Mouse (Mus musculus) MEL (cell line): ENCODE measurements around the gene Abca7. TPM values are rescaled to one million over a fixed set of nuclear protein-coding genes. Genes with fewer than 3 reads are reported as not detected.

Source experiments
- DNase-seq: peaks from one replicate; pipeline ENCODE4 v3.0.0; 2011; ENCODE audit warnings: low read depth, low spot score
- H3K27ac ChIP-seq: 2 replicates; pipeline ENCODE4 v1.5.1; 2012; ENCODE audit warnings: low read depth, mild to moderate bottlenecking, control low read depth, low read length, moderate library complexity; ENCODE audit not compliant: control insufficient read depth
- H3K27me3 ChIP-seq, 2 experiments: fragments of 150-350 bp in 1 of 2; sonication (generic) in 1 of 2; 2 replicates each; pipeline ENCODE4 v1.6.1; 2012; ENCODE audit warnings: low read length in 2 of 2, mild to moderate bottlenecking in 2 of 2, improper control_type of control experiment in 1 of 2, moderate library complexity in 1 of 2; ENCODE audit not compliant: insufficient read depth in 2 of 2, control insufficient read depth in 1 of 2
- H3K36me3 ChIP-seq, 2 experiments: 2 replicates each; pipeline ENCODE4 v1.6.1; 2012 to 2014; ENCODE audit warnings: low read length in 2 of 2, improper control_type of control experiment in 1 of 2, inconsistent platforms in 1 of 2, mild to moderate bottlenecking in 1 of 2; ENCODE audit not compliant: insufficient read depth in 2 of 2, control insufficient read depth in 1 of 2
- H3K4me1 ChIP-seq, 2 experiments: fragments of 150-350 bp in 1 of 2; sonication (generic) in 1 of 2; 2 replicates each; pipeline ENCODE4 v1.6.1; 2012; ENCODE audit warnings: low read length in 2 of 2, improper control_type of control experiment in 1 of 2, mild to moderate bottlenecking in 1 of 2; ENCODE audit not compliant: insufficient read depth in 2 of 2, control insufficient read depth in 1 of 2
- H3K4me3 ChIP-seq, 2 experiments: fragments of 150-350 bp in 1 of 2; sonication (generic) in 1 of 2; 2 replicates each; pipeline ENCODE4 v1.5.1; 2012; ENCODE audit warnings: low read depth in 2 of 2, low read length in 2 of 2, mild to moderate bottlenecking in 2 of 2, moderate library complexity in 2 of 2, control low read depth in 1 of 2, improper control_type of control experiment in 1 of 2; ENCODE audit not compliant: control insufficient read depth in 1 of 2, insufficient read depth in 1 of 2
- H3K79me2 ChIP-seq: 2 replicates; pipeline ENCODE4 v1.6.1; 2012; ENCODE audit warnings: mild to moderate bottlenecking, low read length, moderate library complexity; ENCODE audit not compliant: control insufficient read depth, poor library complexity, insufficient read depth
- H3K9ac ChIP-seq: 2 replicates; pipeline ENCODE4 v1.6.1; 2012; ENCODE audit warnings: low read depth, mild to moderate bottlenecking, control low read depth, low read length, moderate library complexity; ENCODE audit not compliant: control insufficient read depth, poor library complexity, severe bottlenecking
- H3K9me3 ChIP-seq: fragments of 150-350 bp; sonication (generic); replicated peaks from 2 replicates; pipeline ENCODE4 v1.6.1; 2012; ENCODE audit warnings: mild to moderate bottlenecking, low read length, improper control_type of control experiment, moderate library complexity; ENCODE audit not compliant: insufficient read depth
- CTCF ChIP-seq, 3 experiments: IDR thresholded peaks in 2 of 3; conservative IDR thresholded peaks in 1 of 3; 2 replicates each; pipeline ENCODE4 v1.5.1; 2011 to 2012; ENCODE audit warnings: low read length in 3 of 3, low read depth in 2 of 3, mild to moderate bottlenecking in 2 of 3, improper control_type of control experiment in 1 of 3, inconsistent platforms in 1 of 3, mixed read lengths in 1 of 3, moderate library complexity in 1 of 3; ENCODE audit not compliant: control insufficient read depth in 1 of 3, insufficient read depth in 1 of 3, poor library complexity in 1 of 3, severe bottlenecking in 1 of 3
- ELF1 ChIP-seq: IDR thresholded peaks from 2 replicates; pipeline ENCODE4 v1.6.1; 2014; ENCODE audit warnings: low read depth, mild to moderate bottlenecking, inconsistent platforms, low read length, improper control_type of control experiment, moderate library complexity
- EP300 ChIP-seq, 2 experiments: IDR thresholded peaks; 2 replicates each; pipeline ENCODE4 v1.6.1; 2011; ENCODE audit warnings: improper control_type of control experiment in 2 of 2, low read length in 2 of 2, low read depth in 1 of 2, mild to moderate bottlenecking in 1 of 2
- ETS1 ChIP-seq: IDR thresholded peaks from 2 replicates; pipeline ENCODE4 v1.6.1; 2012; ENCODE audit warnings: low read depth, mild to moderate bottlenecking, inconsistent platforms, low read length, improper control_type of control experiment, moderate library complexity
- MAFK ChIP-seq: IDR thresholded peaks from 2 replicates; pipeline ENCODE4 v1.6.1; 2011; ENCODE audit warnings: low read depth, mild to moderate bottlenecking, low read length, improper control_type of control experiment, borderline replicate concordance
- MAZ ChIP-seq: IDR thresholded peaks from 2 replicates; pipeline ENCODE4 v1.6.1; 2012; ENCODE audit warnings: low read depth, mild to moderate bottlenecking, inconsistent platforms, low read length, improper control_type of control experiment
- MEF2A ChIP-seq: IDR thresholded peaks from 2 replicates; pipeline ENCODE4 v1.6.1; 2014; ENCODE audit warnings: low read depth, mild to moderate bottlenecking, inconsistent platforms, low read length, improper control_type of control experiment; ENCODE audit not compliant: poor library complexity, insufficient replicate concordance, severe bottlenecking; ENCODE audit errors: extremely low read depth
- MXI1 ChIP-seq: IDR thresholded peaks from 2 replicates; pipeline ENCODE4 v1.6.1; 2011; ENCODE audit warnings: mild to moderate bottlenecking, low read depth, low read length, improper control_type of control experiment
- NRF1 ChIP-seq: IDR thresholded peaks from 2 replicates; pipeline ENCODE4 v1.6.1; 2014; ENCODE audit warnings: low read depth, mild to moderate bottlenecking, inconsistent platforms, low read length, improper control_type of control experiment, moderate library complexity; ENCODE audit not compliant: poor library complexity, insufficient read depth, severe bottlenecking
- SIN3A ChIP-seq: IDR thresholded peaks from 2 replicates; pipeline ENCODE4 v1.6.1; 2012; ENCODE audit warnings: low read length, improper control_type of control experiment, inconsistent platforms
- SMC3 ChIP-seq: IDR thresholded peaks from 2 replicates; pipeline ENCODE4 v1.6.1; 2011; ENCODE audit warnings: low read depth, low read length, improper control_type of control experiment
- TBP ChIP-seq: IDR thresholded peaks from 2 replicates; pipeline ENCODE4 v1.8.0; 2011; ENCODE audit warnings: low read depth, low read length, improper control_type of control experiment
- USF1 ChIP-seq: IDR thresholded peaks from 2 replicates; pipeline ENCODE4 v1.6.1; 2014; ENCODE audit warnings: low read depth, mild to moderate bottlenecking, inconsistent platforms, low read length, improper control_type of control experiment, moderate library complexity
- polyA plus RNA-seq, 2 experiments: library from polyadenylated mRNA; stranded (reverse) in 1 of 2; unstranded in 1 of 2; fragments of >175 nt in 1 of 2; fragments of >200 nt in 1 of 2; gene quantifications; 2 replicates each; pipeline versions ENCODE4 v1.2.1 to v1.2.4; 2012; ENCODE audit warnings: low replicate concordance in 2 of 2, low read depth in 1 of 2; ENCODE audit not compliant: insufficient read length in 2 of 2, insufficient read depth in 1 of 2, missing spikeins in 1 of 2
- total RNA-seq: library from RNA; depleted of rRNA; stranded (reverse); fragments of 300-350 nt; gene quantifications from 2 replicates; pipeline ENCODE4 v1.2.3, GENCODE M21; 2012

Abca7 gene
- total and polyA plus RNA-seq, 3 experiments = 7.7 to 16.8 TPM; not detected in 1

DNA sequence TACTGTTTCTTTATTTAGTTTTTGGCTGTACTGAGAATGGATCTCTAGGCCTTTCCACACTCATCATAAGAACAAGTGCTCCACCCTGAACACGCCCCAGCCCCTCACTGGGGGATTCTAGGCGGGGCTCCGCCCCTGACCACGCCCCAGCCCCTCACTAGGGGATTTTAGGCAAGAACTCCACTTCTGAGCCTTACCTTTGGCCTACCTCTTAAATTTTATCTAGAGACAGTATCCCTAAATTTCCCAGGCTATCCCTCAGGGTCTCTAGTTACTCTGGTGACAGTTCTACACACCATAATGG lies 28.7 kb downstream of the Abca7 start:
- DNase-seq = no peak
- H3K9me3 ChIP-seq = no peaks in the 10 kb centered on the region
- H3K9ac ChIP-seq = no peak overlapping the region
- H3K4me3 ChIP-seq = no peak overlapping the region
- H3K36me3 ChIP-seq = peaks cover 2 to 20% of the 10 kb centered on the region in 2 experiments; a peak in 3 of 4 replicates
- no peaks in the 10 kb centered on the region for H3K79me2 ChIP-seq
- TF ChIP-seq MAFK = no peak
- no peak for TF ChIP-seq TBP
- no peak for TF ChIP-seq CTCF (IDR thresholded peaks at IDR 0.05 in 2 of 3, conservative IDR thresholded peaks at IDR 0.05 in 1 of 3; ENCODE audit: control insufficient read depth in 1 of 3, insufficient read depth in 1 of 3, low read depth in 2 of 3, low read length in 3 of 3, poor library complexity in 1 of 3, severe bottlenecking in 1 of 3)
- no peak for TF ChIP-seq NRF1
- peak overlapping the region; percentile 74; the same call in 1 of the 2 replicates for H3K27ac ChIP-seq
- H3K4me1 ChIP-seq = peaks cover 2 to 23% of the 10 kb centered on the region in 2 experiments; a peak in 3 of 4 replicates
- H3K27me3 ChIP-seq = no peaks in the 10 kb centered on the region

DNA sequence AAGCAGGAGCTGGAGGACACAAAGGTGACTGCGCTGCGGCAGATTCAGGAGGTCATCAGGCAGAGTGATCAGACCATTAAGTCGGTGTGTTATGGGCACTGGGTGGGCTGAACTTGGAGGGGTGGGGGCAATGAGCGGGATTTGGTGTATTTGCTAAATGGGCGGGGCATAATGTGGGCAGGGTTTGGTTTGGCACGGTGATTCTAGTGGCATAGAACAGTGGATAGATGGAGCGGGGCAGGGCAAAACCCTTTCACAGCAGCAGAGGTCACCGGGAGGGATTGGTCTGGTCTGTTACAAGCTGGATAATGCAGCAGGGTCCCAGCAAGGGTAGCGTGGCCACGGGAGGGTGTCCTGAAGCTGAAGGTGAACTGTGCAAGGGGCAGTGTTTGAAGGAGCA lies 29.2 kb downstream of the Abca7 start:
- TF ChIP-seq ELF1 (no peak), MEF2A (no peak), MXI1 (no peak), SMC3 (no peak), MAFK (no peak), EP300 (IDR thresholded peaks at IDR 0.05; ENCODE audit: low read depth in 1 of 2, low read length in 2 of 2) (no peak)
- H3K9ac ChIP-seq = no peak overlapping the region
- H3K79me2 ChIP-seq = no peaks in the 10 kb centered on the region
- DNase-seq = no peak
- no peaks in the 10 kb centered on the region for H3K27me3 ChIP-seq
- peaks cover 2 to 20% of the 10 kb centered on the region in 2 experiments; a peak in 3 of 4 replicates for H3K36me3 ChIP-seq
- no peak overlapping the region for H3K4me3 ChIP-seq
- H3K9me3 ChIP-seq = no peaks in the 10 kb centered on the region
- H3K4me1 ChIP-seq = peaks cover 2 to 23% of the 10 kb centered on the region in 2 experiments; a peak in 3 of 4 replicates
- no peak overlapping the region for H3K27ac ChIP-seq

DNA sequence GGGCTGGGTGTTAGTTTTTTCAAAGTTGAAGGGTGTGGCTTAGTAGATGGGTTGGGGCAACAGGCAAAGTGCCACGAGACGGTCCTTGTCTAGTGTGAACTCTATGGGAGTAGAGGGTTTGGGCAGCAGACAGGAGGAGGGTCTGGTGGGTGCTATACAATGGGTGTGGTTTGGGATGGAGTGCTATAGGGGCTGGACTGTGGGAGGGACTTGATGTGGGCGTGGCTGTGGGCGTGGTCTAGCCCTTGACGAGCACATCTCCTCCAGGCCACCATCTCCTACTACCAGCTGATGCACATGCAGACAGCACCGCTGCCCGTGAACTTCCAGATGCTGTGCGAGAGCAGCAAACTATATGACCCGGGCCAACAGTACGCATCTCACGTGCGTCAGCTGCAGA lies 29.6 kb downstream of the Abca7 start:
- H3K36me3 ChIP-seq = peaks cover 2 to 20% of the 10 kb centered on the region in 2 experiments; a peak in 3 of 4 replicates
- DNase-seq = peak; percentile 59
- H3K27ac ChIP-seq = no peak overlapping the region
- no peaks in the 10 kb centered on the region for H3K9me3 ChIP-seq
- peaks cover 2 to 23% of the 10 kb centered on the region in 2 experiments; a peak in 3 of 4 replicates for H3K4me1 ChIP-seq
- no peak for TF ChIP-seq ETS1
- TF ChIP-seq SMC3 = no peak
- no peak for TF ChIP-seq USF1
- 0 out of 2 replicates have a peak, but pooled peaks have one; percentile 20 for TF ChIP-seq SIN3A
- no peak for TF ChIP-seq MAZ
- H3K4me3 ChIP-seq = no peak overlapping the region
- H3K27me3 ChIP-seq = no peaks in the 10 kb centered on the region
- no peak overlapping the region for H3K9ac ChIP-seq
- no peaks in the 10 kb centered on the region for H3K79me2 ChIP-seq
